8 mouse cellular contexts compared by ENCODE assay signal in genomic region chr15:67019194-67019661, GRCm38 (mm10).
DNase-seq lines count a peak whose midpoint lies in the region; ATAC-seq lines count a peak whose summit lies in the region.

No protein-coding gene starts in this region.

- ATAC-seq in heart, embryonic 12.5 days (ENCODE audit: insufficient number of reproducible peaks, low FRiP score), result no peak
- peak; percentile 83 for ATAC-seq in forebrain, embryonic 16.5 days

- peaks cover 10% of the 10 kb centered on the region for H3K4me1 ChIP-seq in heart, embryonic 12.5 days (replicated peaks)
- H3K4me1 ChIP-seq in forebrain, embryonic 16.5 days (replicated peaks; ENCODE audit: control insufficient read depth, insufficient read depth, low read length), result peaks cover 4% of the 10 kb centered on the region; the same call in 1 of the 2 replicates

- H3K4me3 ChIP-seq in heart, embryonic 12.5 days, result no peak overlapping the region
- no peak overlapping the region for H3K4me3 ChIP-seq in forebrain, embryonic 16.5 days (replicated peaks; ENCODE audit: low read length)

- no peak overlapping the region for H3K9ac ChIP-seq in heart, embryonic 12.5 days
- no peak overlapping the region for H3K9ac ChIP-seq in forebrain, embryonic 16.5 days (replicated peaks; ENCODE audit: low read depth, low read length)

- peaks cover 8% of the 10 kb centered on the region for H3K9me3 ChIP-seq in heart, embryonic 12.5 days (replicated peaks)
- H3K9me3 ChIP-seq in forebrain, embryonic 16.5 days (ENCODE audit: control insufficient read depth, low read length), result no peaks in the 10 kb centered on the region

- no peak overlapping the region for H3K4me2 ChIP-seq in heart, embryonic 12.5 days
- H3K4me2 ChIP-seq in forebrain, embryonic 16.5 days (ENCODE audit: low read length), result no peak overlapping the region

- H3K27me3 ChIP-seq in heart, embryonic 12.5 days (replicated peaks), result no peaks in the 10 kb centered on the region
- no peaks in the 10 kb centered on the region for H3K27me3 ChIP-seq in forebrain, embryonic 16.5 days (replicated peaks; ENCODE audit: control insufficient read depth, insufficient read depth, low read length)

- DNase-seq in heart, adult 9 months (ENCODE audit: low spot score in 2 of 2), result peak; percentile 12 to 23
- DNase-seq in kidney, adult 11 months, result peak; percentile 92
- DNase-seq in lung, postnatal 10 days, result peak; percentile 76
- DNase-seq in MN1 (ENCODE audit: low spot score), result no peak
- DNase-seq in layer of hippocampus, adult 9-11 months, result no peak
- DNase-seq in spleen, postnatal 10 days (ENCODE audit: low spot score in 2 of 2), result no peak

- no peaks in the 10 kb centered on the region for H3K36me3 ChIP-seq in heart, embryonic 12.5 days
- no peaks in the 10 kb centered on the region; the same call in 1 of the 2 replicates for H3K36me3 ChIP-seq in forebrain, embryonic 16.5 days (ENCODE audit: control insufficient read depth, insufficient read depth)

- 32% methylated on average over 6 of the region's 6 CpGs for WGBS in heart, embryonic 12.5 days
- WGBS in forebrain, embryonic 16.5 days, result 38% methylated on average over 6 of the region's 6 CpGs

- H3K27ac ChIP-seq in heart, embryonic 12.5 days (ENCODE audit: poor library complexity, severe bottlenecking), result no peak overlapping the region
- H3K27ac ChIP-seq in forebrain, embryonic 16.5 days (ENCODE audit: low read length), result no peak overlapping the region

Comparison
In these comparisons a context has a peak if more than half of its experiments do, and no peak if none do; other contexts are left out.
1. DNase-seq: peak in heart, adult 9 months (2 of 2), kidney, adult 11 months (single experiment) and lung, postnatal 10 days (single experiment); none in MN1 (single experiment), layer of hippocampus, adult 9-11 months (single experiment) and spleen, postnatal 10 days (0 of 2).